Mouse (Mus musculus): ENCODE data around the gene Hmgxb4. TPM values are rescaled to one million over a fixed set of nuclear protein-coding genes. Genes with fewer than 3 reads are reported as not detected.
A peak's percentile ranks its signal among the peaks of the same experiment; 100 is the strongest.

Hmgxb4 gene
- polyA plus RNA-seq, 1 experiment from 2014 or later: 37.7 TPM

DNA sequence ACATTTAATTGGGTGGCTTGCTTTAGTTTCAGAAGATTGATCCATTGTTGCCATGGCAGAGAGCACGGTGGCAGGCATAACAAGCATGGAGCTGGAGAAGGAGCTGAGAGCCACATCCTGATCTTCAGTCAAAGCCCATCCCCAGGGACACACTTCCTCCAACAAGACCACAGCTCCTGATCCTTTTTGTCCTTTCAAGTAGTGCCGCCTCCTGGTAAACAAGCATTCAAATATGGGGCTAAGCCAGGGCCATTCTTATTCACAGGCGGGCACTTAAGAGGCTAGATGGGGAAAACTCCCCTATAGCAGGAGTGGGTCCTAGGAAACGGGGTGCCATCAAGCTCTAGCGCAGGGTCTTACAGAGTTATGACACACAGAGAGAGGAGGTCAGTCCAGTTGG lies 5.7 kb upstream of the Hmgxb4 start:
- 88% methylated on average over 5 of the region's 5 CpGs for WGBS
- no peak for ATAC-seq (ENCODE audit: insufficient number of reproducible peaks, low FRiP score, low TSS enrichment, low read depth)
- H3K4me1 ChIP-seq: no peaks in the 10 kb centered on the region

DNA sequence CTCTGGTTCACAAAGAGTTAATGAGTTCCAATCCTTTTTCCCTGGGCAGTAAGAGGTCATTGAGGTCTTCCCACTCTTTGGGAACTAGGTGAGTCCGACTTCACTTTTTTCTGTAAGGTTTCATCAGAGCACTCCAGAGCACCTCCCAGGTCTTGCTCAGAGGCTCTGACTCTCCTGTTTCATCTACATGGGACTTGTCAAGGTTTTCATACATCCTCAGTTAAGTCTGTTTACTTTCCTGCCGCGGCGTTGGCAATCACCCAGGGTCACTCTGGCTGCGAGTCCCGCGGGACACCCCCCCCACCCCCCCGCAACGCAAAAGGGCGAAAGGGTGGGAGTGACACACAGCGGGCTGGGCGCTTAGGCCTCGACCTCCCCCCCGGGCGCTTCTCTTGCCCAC lies 3.1 kb upstream of the Hmgxb4 start:
- Histone ChIP-seq H3K27me3 (no peaks in the 10 kb centered on the region), H3K4me2 (no peak overlapping the region), H3K4me1 (peaks cover 4% of the 10 kb centered on the region), H3K36me3 (no peaks in the 10 kb centered on the region), H3K9me3 (no peaks in the 10 kb centered on the region), H3K4me3 (no peak overlapping the region), H3K27ac (no peak overlapping the region), H3K9ac (no peak overlapping the region)
- no peak for ATAC-seq (ENCODE audit: insufficient number of reproducible peaks, low FRiP score, low TSS enrichment, low read depth)
- WGBS: 22% methylated on average over 15 of the region's 15 CpGs

More for the DNA sequence above, 5.7 kb upstream of the Hmgxb4 start:
- Histone ChIP-seq H3K27me3 (no peaks in the 10 kb centered on the region), H3K9me3 (no peaks in the 10 kb centered on the region), H3K4me3 (no peak overlapping the region), H3K9ac (no peak overlapping the region), H3K27ac (no peak overlapping the region), H3K4me2 (no peak overlapping the region), H3K36me3 (no peaks in the 10 kb centered on the region)

GRCm38 (mm10) chr8:74993475-74994451 lies 607 bp downstream of the Hmgxb4 start:
- Histone ChIP-seq H3K9ac (peak overlapping the region; percentile 100), H3K27ac (peak overlapping the region; percentile 97), H3K36me3 (peaks cover 3% of the 10 kb centered on the region; the same call in 1 of the 2 replicates), H3K4me3 (peak overlapping the region; percentile 86), H3K9me3 (no peaks in the 10 kb centered on the region), H3K4me2 (peak overlapping the region; percentile 58), H3K4me1 (peaks cover 4% of the 10 kb centered on the region), H3K27me3 (no peaks in the 10 kb centered on the region)
- ATAC-seq (ENCODE audit: insufficient number of reproducible peaks, low FRiP score, low TSS enrichment, low read depth): peak; percentile 90
- under 1% methylated on average over 106 of the region's 111 CpGs for WGBS

GRCm38 (mm10) chr8:74994540-74994939 lies 1.4 kb downstream of the Hmgxb4 start:
- Histone ChIP-seq H3K9ac (no peak overlapping the region), H3K9me3 (no peaks in the 10 kb centered on the region), H3K4me1 (peaks cover 4% of the 10 kb centered on the region), H3K4me3 (peak overlapping the region; percentile 86), H3K4me2 (peak overlapping the region; percentile 58), H3K27me3 (no peaks in the 10 kb centered on the region), H3K36me3 (peaks cover 11% of the 10 kb centered on the region), H3K27ac (peak overlapping the region; percentile 97)
- ATAC-seq (ENCODE audit: insufficient number of reproducible peaks, low FRiP score, low TSS enrichment, low read depth): no peak
- WGBS: 2% methylated on average over 7 of the region's 7 CpGs

DNA sequence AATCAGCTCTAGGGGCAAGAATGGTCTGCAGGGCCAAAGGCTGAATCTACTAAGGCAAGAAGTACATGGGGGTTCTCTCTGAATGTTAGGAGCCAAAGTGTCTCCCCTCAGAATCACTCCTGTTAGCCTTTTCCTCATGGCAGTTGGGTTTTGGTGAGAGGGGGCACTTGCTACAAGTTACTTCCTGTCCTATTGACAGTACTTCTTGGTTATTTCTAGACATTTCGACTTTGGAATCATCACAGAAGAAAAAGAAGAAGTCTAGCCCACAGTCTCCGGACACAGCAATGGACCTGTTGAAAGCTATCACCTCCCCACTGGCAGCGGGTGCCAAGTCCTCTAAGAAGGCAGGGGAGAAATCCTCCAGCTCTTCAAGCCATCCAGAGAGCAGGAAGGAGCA lies 7.3 kb downstream of the Hmgxb4 start:
- ATAC-seq (ENCODE audit: insufficient number of reproducible peaks, low FRiP score, low TSS enrichment, low read depth): no peak
- no peak overlapping the region for H3K4me2 ChIP-seq
- 93% methylated on average over 3 of the region's 3 CpGs for WGBS
- no peaks in the 10 kb centered on the region for H3K9me3 ChIP-seq
- no peaks in the 10 kb centered on the region for H3K4me1 ChIP-seq
- H3K27me3 ChIP-seq: no peaks in the 10 kb centered on the region
- H3K4me3 ChIP-seq: no peak overlapping the region
- H3K27ac ChIP-seq: no peak overlapping the region
- no peak overlapping the region for H3K9ac ChIP-seq
- peaks cover 43% of the 10 kb centered on the region for H3K36me3 ChIP-seq

DNA sequence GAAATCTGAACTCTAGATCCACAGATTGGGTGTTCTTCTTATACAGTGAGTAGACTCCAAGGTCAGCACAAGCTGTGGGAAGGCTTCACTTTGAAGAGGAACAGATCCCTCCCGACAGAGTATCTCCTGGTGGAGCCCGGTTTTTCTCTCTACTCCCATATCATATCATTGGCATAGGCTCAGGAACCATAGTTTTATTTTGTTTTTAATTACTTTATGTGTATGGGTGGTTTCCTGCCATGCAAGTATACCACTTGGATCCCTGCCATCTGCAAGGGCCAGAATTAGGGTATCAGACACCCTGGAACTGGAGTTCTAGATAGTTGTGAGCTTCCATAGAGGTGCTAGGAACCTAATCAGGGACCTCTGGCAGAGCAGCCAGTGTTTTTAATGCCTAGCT lies 15.7 kb downstream of the Hmgxb4 start:
- ATAC-seq (ENCODE audit: insufficient number of reproducible peaks, low FRiP score, low TSS enrichment, low read depth): no peak
- Histone ChIP-seq H3K27ac (no peak overlapping the region), H3K4me3 (no peak overlapping the region), H3K4me2 (no peak overlapping the region), H3K9me3 (no peaks in the 10 kb centered on the region), H3K4me1 (no peaks in the 10 kb centered on the region), H3K36me3 (peaks cover 33% of the 10 kb centered on the region), H3K9ac (no peak overlapping the region), H3K27me3 (no peaks in the 10 kb centered on the region)
- WGBS: 89% methylated on average over 2 of the region's 2 CpGs

DNA sequence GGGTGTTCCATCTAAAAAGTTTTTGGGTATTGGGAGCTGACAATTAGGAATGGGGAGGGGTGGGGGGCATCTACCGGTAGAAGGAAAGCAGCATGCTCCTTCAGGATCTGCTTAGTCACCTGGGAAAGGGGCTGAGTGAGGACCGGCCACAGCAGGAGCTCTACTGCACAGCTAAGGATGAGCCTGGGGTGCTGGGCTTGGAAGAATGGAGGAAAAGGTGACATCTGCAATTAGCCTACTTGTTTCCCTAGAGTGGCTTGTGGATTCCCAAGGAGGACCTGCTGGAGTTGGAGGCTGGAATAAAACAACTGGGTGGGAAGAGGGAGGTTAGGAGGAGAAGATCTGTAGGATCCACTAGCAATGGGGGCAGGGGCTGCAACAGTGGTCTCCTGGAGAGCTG lies 20.4 kb downstream of the Hmgxb4 start:
- Histone ChIP-seq H3K27me3 (no peaks in the 10 kb centered on the region), H3K36me3 (peaks cover 24% of the 10 kb centered on the region), H3K9me3 (no peaks in the 10 kb centered on the region), H3K9ac (no peak overlapping the region), H3K27ac (no peak overlapping the region), H3K4me2 (no peak overlapping the region), H3K4me3 (no peak overlapping the region), H3K4me1 (no peaks in the 10 kb centered on the region)
- ATAC-seq (ENCODE audit: insufficient number of reproducible peaks, low FRiP score, low TSS enrichment, low read depth): no peak
- WGBS: 62% methylated on average over 2 of the region's 2 CpGs

- Histone ChIP-seq H3K27ac (no peak overlapping the region), H3K4me1 (no peaks in the 10 kb centered on the region), H3K9me3 (no peaks in the 10 kb centered on the region), H3K9ac (no peak overlapping the region), H3K27me3 (no peaks in the 10 kb centered on the region), H3K4me2 (no peak overlapping the region), H3K36me3 (peaks cover 20% of the 10 kb centered on the region), H3K4me3 (no peak overlapping the region)
- no peak for ATAC-seq (ENCODE audit: insufficient number of reproducible peaks, low FRiP score, low TSS enrichment, low read depth)
- WGBS: 64% methylated on average over 3 of the region's 3 CpGs
Measured at GRCm38 (mm10) chr8:75013964-75014363, 20.8 kb downstream of the Hmgxb4 start.

GRCm38 (mm10) chr8:75015981-75016380 lies 22.8 kb downstream of the Hmgxb4 start:
- no peak overlapping the region for H3K4me3 ChIP-seq
- ATAC-seq (ENCODE audit: insufficient number of reproducible peaks, low FRiP score, low TSS enrichment, low read depth): no peak
- no peak overlapping the region for H3K4me2 ChIP-seq
- no peaks in the 10 kb centered on the region for H3K27me3 ChIP-seq
- no peaks in the 10 kb centered on the region for H3K4me1 ChIP-seq
- peaks cover 17% of the 10 kb centered on the region for H3K36me3 ChIP-seq
- no peak overlapping the region for H3K9ac ChIP-seq
- WGBS: 60% methylated on average over 2 of the region's 2 CpGs
- H3K9me3 ChIP-seq: no peaks in the 10 kb centered on the region
- H3K27ac ChIP-seq: no peak overlapping the region

DNA sequence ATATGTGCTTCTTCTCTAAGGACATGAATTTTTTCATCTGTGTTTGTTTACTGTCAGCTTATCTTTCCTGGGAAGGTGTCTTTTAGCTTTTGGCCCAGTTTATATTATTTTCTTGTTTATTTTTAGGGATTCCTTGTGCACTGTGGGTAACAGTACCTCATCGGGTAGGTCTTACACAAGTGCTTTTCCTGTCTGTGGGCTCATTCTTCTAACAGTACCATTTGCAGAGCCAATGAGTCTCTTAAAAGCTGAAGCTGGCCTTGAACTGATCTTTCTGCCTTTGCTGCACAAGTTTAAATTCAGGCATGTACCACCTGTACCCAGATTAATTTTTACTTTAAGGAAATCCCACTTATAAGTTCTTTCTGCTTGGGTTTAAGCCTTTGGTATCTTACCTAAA lies 23.3 kb downstream of the Hmgxb4 start:
- no peaks in the 10 kb centered on the region for H3K27me3 ChIP-seq
- 84% methylated on average over 1 of the region's 1 CpGs for WGBS
- no peak overlapping the region for H3K4me2 ChIP-seq
- no peaks in the 10 kb centered on the region for H3K9me3 ChIP-seq
- H3K9ac ChIP-seq: no peak overlapping the region
- H3K4me1 ChIP-seq: no peaks in the 10 kb centered on the region
- no peak overlapping the region for H3K4me3 ChIP-seq
- peaks cover 21% of the 10 kb centered on the region for H3K36me3 ChIP-seq
- no peak overlapping the region for H3K27ac ChIP-seq
- ATAC-seq (ENCODE audit: insufficient number of reproducible peaks, low FRiP score, low TSS enrichment, low read depth): no peak

DNA sequence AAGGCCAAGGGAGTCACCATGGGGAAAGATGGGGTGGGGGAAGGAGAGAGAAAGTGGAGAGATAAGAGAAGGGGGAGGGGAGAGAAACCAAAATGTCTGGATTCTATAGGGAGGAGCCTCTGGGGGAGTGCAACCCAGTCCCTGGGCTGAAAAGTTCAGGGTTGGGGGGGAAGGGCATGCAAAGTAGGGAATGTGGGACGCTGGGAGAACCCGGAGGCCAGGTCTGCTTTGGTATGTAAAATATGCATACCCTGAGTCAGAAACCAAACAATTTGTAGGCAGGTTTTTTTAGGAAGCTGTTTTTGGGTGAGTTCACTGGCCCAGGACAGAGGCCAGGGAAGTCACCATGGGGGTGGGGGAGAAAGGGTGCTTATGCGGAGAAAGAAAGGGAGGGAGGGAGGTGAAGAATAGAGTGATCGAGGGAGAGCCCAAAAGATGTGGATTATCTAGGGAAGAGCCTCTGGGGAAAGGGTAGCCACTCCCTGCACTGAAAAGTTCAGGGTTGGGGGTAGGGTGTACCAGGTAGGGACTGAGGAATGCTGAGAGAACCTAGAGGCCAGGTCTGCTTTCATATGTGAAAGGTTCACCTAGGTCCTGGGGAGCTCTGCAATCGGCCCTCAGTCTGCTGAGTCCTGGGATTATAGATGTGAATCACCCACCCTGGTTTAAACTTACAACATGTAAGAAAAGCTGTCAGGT lies 25.3 kb downstream of the Hmgxb4 start:
- H3K36me3 ChIP-seq: peaks cover 38% of the 10 kb centered on the region
- H3K9me3 ChIP-seq: no peaks in the 10 kb centered on the region
- ATAC-seq (ENCODE audit: insufficient number of reproducible peaks, low FRiP score, low TSS enrichment, low read depth): no peak
- H3K9ac ChIP-seq: no peak overlapping the region
- no peak overlapping the region for H3K4me3 ChIP-seq
- H3K4me1 ChIP-seq: no peaks in the 10 kb centered on the region
- H3K27me3 ChIP-seq: no peaks in the 10 kb centered on the region
- no peak overlapping the region for H3K27ac ChIP-seq
- WGBS: 35% methylated on average over 5 of the region's 5 CpGs
- no peak overlapping the region for H3K4me2 ChIP-seq

DNA sequence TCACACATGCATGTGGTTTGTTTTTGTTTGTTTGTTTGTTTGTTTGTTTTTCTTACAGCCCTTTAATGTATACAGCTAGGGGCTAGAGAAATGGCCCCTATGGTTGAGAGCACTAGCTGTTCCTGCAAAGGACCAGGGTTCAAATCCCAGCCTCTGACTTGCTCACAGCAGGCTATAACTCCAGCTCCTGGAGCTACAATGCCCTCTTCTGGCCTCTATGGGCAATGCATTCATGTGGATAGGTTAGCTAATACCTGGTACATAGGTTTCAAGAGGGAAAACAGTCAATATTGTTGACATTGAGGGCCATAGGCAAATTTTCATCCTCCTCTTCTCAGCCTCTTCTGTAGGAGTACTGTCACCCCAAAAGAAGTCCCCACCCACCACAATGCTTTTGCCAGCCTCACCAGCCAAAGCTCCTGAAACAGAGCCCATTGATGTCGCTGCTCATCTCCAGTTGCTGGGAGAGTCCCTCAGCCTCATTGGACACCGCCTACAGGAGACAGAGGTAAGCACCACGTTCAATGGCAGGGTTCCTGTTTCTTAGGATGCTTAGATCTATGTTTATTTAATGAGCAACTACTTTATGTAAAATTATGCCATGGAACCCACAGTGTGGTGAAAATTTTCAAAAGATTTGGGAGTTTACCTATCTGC lies 30.6 kb downstream of the Hmgxb4 start:
- no peaks in the 10 kb centered on the region for H3K4me1 ChIP-seq
- H3K36me3 ChIP-seq: peaks cover 71% of the 10 kb centered on the region
- no peak overlapping the region for H3K4me2 ChIP-seq
- 91% methylated on average over 3 of the region's 3 CpGs for WGBS
- H3K4me3 ChIP-seq: no peak overlapping the region
- no peaks in the 10 kb centered on the region for H3K9me3 ChIP-seq
- no peak overlapping the region for H3K9ac ChIP-seq
- H3K27ac ChIP-seq: no peak overlapping the region
- ATAC-seq (ENCODE audit: insufficient number of reproducible peaks, low FRiP score, low TSS enrichment, low read depth): no peak
- H3K27me3 ChIP-seq: no peaks in the 10 kb centered on the region
